Mouse (Mus musculus) limb, embryonic 14.5 days (tissue): ENCODE measurements around the gene Prkcq. TPM values are rescaled to one million over a fixed set of nuclear protein-coding genes. Genes with fewer than 3 reads are reported as not detected.

Experiments
- ATAC-seq: fragments of 200-750 bp; cut with Nextera tagmentation; 2 replicates; pipeline ENCODE4 v1.8.0; 2017; ENCODE audit warnings: low read depth, moderate number of reproducible peaks, moderate TSS enrichment; ENCODE audit not compliant: low FRiP score
- DNase-seq: peaks from one replicate; pipeline ENCODE4 v3.0.0-alpha.2; 2015; ENCODE audit warnings: low spot score
- H3K27ac ChIP-seq: fragments of 300-500 bp; sonication (generic); replicated peaks from 2 replicates; pipeline ENCODE4 v1.5.1; 2014; ENCODE audit warnings: low read depth, mild to moderate bottlenecking, low read length, moderate library complexity, mixed read lengths
- H3K27me3 ChIP-seq: fragments of 300-500 bp; sonication (generic); 2 replicates; pipeline ENCODE4 v1.6.1; 2014; ENCODE audit warnings: low read length, mixed read lengths; ENCODE audit not compliant: control insufficient read depth, insufficient read depth
- H3K36me3 ChIP-seq: fragments of 300-500 bp; sonication (generic); 2 replicates; pipeline ENCODE4 v1.6.1; 2014; ENCODE audit warnings: mild to moderate bottlenecking, low read length, moderate library complexity, mixed read lengths; ENCODE audit not compliant: control insufficient read depth, insufficient read depth
- H3K4me1 ChIP-seq: fragments of 300-500 bp; sonication (generic); 2 replicates; pipeline ENCODE4 v1.6.1; 2014; ENCODE audit warnings: antibody characterized with exemption, low read length, mixed read lengths; ENCODE audit not compliant: control insufficient read depth, insufficient read depth
- H3K4me2 ChIP-seq: fragments of 300-500 bp; sonication (generic); replicated peaks from 2 replicates; pipeline ENCODE4 v1.6.1; 2014; ENCODE audit warnings: low read depth, mild to moderate bottlenecking, low read length, moderate library complexity; ENCODE audit not compliant: severe bottlenecking
- H3K4me3 ChIP-seq: fragments of 300-500 bp; sonication (generic); replicated peaks from 2 replicates; pipeline ENCODE4 v1.5.1; 2014; ENCODE audit warnings: low read length
- H3K9ac ChIP-seq: fragments of 300-500 bp; sonication (generic); 2 replicates; pipeline ENCODE4 v1.6.1; 2014; ENCODE audit warnings: mild to moderate bottlenecking, low read depth, low read length, moderate library complexity; ENCODE audit not compliant: severe bottlenecking
- H3K9me3 ChIP-seq: fragments of 300-500 bp; sonication (generic); 2 replicates; pipeline ENCODE4 v1.6.1; 2016; ENCODE audit warnings: low read length; ENCODE audit not compliant: control insufficient read depth
- POLR2A ChIP-seq: fragments of 200-500 bp; IDR thresholded peaks from 2 replicates; pipeline ENCODE4 v1.8.0; 2012; ENCODE audit warnings: inconsistent platforms, mild to moderate bottlenecking, moderate library complexity, borderline replicate concordance; ENCODE audit not compliant: insufficient read depth, insufficient read length; ENCODE audit errors: extremely low read depth
- WGBS: fragments of 180-500 bp; shearing (Covaris S2); extraction: QIAGEN DNeasy Blood & Tissue Kit; methylation state at CpG from one replicate; pipeline ENCODE4 v1.1.7; 2014; 5-methylcytosine and 5-hydroxymethylcytosine counted together
- polyA plus RNA-seq, 2 experiments: library from polyadenylated mRNA; depleted of rRNA in 1 of 2; stranded (reverse) in 1 of 2; unstranded in 1 of 2; fragments of >200 nt; fragmentation: Nextera tagmentation in 1 of 2; extraction: Ambion mirVana in 1 of 2; gene quantifications; 2 replicates each; pipeline versions ENCODE4 v1.2.1 to v1.2.3; 2012 to 2014

The Prkcq gene
- polyA plus RNA-seq, 2 experiments: 2.5 to 3.6 TPM

DNA sequence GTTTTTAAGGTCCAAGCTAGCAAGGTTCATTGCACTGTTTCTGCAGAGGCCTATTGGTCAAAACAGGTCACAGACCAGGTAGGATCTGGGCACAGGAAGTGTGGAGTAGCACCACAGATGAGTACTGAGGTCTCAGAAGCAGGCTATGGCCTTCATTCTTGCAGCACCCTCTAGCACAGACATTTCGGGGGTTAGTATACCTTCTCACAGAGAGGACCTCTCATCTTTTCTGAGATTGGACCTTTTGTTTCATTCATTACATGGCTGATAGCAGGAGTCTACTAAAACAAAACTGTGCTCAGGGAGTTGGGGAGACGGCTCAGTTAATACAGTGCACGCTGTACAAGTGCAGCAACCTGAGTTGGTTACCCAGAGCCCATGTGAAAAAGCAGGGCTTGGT, 14.7 kb downstream of the Prkcq start:
- Histone ChIP-seq H3K27ac (no peak overlapping the region), H3K4me2 (no peak overlapping the region), H3K36me3 (no peaks in the 10 kb centered on the region), H3K4me3 (no peak overlapping the region), H3K9ac (no peak overlapping the region), H3K4me1 (no peaks in the 10 kb centered on the region), H3K9me3 (no peaks in the 10 kb centered on the region), H3K27me3 (no peaks in the 10 kb centered on the region)
- no peak for TF ChIP-seq POLR2A
- ATAC-seq (no peak), DNase-seq (no peak)
- whole genome bisulfite sequencing: 92% methylated on average over 3 of the region's 3 CpGs

GRCm38 (mm10) chr2:11187166-11187565, 15.3 kb downstream of the Prkcq start:
- no peak overlapping the region for H3K27ac ChIP-seq
- no peak overlapping the region for H3K9ac ChIP-seq
- H3K9me3 ChIP-seq: no peaks in the 10 kb centered on the region
- DNase-seq: no peak
- 59% methylated on average over 2 of the region's 2 CpGs for WGBS
- no peaks in the 10 kb centered on the region for H3K27me3 ChIP-seq
- H3K4me1 ChIP-seq: no peaks in the 10 kb centered on the region
- no peak for ATAC-seq
- H3K36me3 ChIP-seq: no peaks in the 10 kb centered on the region
- no peak overlapping the region for H3K4me3 ChIP-seq
- H3K4me2 ChIP-seq: no peak overlapping the region
- TF ChIP-seq POLR2A: no peak

GRCm38 (mm10) chr2:11188279-11188678, 16.4 kb downstream of the Prkcq start:
- Histone ChIP-seq H3K36me3 (no peaks in the 10 kb centered on the region), H3K4me1 (no peaks in the 10 kb centered on the region), H3K27ac (no peak overlapping the region), H3K9ac (no peak overlapping the region), H3K27me3 (no peaks in the 10 kb centered on the region), H3K4me2 (no peak overlapping the region), H3K4me3 (no peak overlapping the region), H3K9me3 (no peaks in the 10 kb centered on the region)
- 62% methylated on average over 1 of the region's 1 CpGs for WGBS
- no peak for ATAC-seq
- DNase-seq: no peak
- no peak for TF ChIP-seq POLR2A

DNA sequence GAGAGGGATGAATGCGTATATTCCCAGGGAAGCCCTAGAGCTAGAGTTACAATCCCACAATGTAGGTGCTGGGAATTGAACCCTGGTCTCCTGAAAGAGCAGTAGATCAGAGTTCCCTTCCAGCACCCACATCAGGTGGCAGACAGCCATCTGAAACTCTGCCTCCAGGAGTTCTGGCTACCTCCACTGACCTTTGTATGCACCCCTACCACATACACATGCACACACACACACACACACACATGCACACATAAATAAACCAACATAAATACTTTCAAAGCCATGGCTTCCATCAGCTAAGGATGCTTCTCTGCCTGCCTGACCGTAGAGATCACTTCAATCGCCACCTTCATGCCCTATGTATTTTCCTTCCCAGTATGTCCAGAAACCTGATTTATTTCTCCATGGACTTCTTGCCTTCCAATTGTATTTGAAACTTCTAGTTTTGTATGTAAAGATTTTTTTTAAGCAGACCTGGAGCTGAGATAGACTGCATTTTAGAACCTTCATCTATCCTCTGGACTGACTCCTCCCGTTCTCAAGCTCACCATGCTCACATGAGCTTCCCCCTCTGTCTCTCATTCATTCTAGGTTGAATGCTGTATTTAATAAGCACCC, 17.4 kb downstream of the Prkcq start:
- Histone ChIP-seq H3K27ac (no peak overlapping the region), H3K4me2 (no peak overlapping the region), H3K4me1 (no peaks in the 10 kb centered on the region), H3K9me3 (no peaks in the 10 kb centered on the region), H3K36me3 (no peaks in the 10 kb centered on the region), H3K4me3 (no peak overlapping the region), H3K9ac (no peak overlapping the region), H3K27me3 (no peaks in the 10 kb centered on the region)
- WGBS: 89% methylated on average over 4 of the region's 4 CpGs
- DNase-seq (no peak), ATAC-seq (no peak)
- no peak for TF ChIP-seq POLR2A

DNA sequence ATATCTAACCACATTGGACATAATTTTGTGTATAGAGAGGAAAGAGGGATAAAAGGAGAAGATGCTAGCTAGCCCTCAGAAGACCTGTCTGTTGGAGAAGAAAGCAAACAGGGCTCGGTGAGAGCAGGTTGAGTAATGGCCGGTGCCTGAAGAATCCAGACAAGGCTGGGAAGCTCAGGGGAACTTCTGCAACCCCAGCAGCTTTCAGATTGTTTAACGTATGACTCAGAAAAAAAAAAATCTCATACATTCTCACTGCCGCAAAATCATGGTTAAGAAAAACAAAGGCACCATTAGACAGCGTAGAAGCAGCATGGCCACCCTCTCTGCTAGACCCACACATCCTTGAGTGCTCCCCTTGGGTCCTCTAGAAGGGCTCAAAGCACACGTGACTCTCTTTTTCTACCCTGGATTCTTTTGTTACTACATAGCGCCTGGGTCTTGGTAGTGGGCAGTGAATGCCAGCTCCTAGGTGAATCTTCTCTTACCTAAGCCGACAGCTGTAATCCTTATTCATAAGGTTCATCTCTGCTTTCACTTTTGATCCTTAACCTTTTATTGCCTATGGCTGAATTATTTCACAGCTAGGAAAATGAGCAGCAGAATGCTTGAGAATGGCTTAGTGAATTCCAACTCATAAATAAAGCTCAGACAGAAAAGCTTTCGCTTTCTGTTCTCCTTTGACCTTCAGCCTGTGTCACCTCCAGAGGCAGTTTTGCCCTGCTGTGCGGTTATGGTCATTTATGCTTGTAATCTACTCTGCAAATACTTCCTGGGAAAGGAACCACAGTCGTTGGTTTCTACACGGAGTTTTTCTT, 20.6 kb downstream of the Prkcq start:
- Histone ChIP-seq H3K4me1 (no peaks in the 10 kb centered on the region), H3K4me3 (no peak overlapping the region), H3K9me3 (no peaks in the 10 kb centered on the region), H3K4me2 (no peak overlapping the region), H3K9ac (no peak overlapping the region), H3K27me3 (no peaks in the 10 kb centered on the region), H3K27ac (no peak overlapping the region), H3K36me3 (no peaks in the 10 kb centered on the region)
- no peak for DNase-seq
- WGBS: 59% methylated on average over 12 of the region's 12 CpGs
- TF ChIP-seq POLR2A: no peak
- no peak for ATAC-seq
